Mouse (Mus musculus) neural tube, embryonic 14.5 days (tissue): ENCODE results near the gene Tmem116. TPM values are rescaled to one million over a fixed set of nuclear protein-coding genes. Genes with fewer than 3 reads are reported as not detected.
"Not testable (repeated sequence)": the region's sequence is repeated elsewhere in the genome, so short reads cannot be mapped to it uniquely, and the experiment has no call there.

Experiments used
- ATAC-seq: fragments of 200-750 bp; cut with Nextera tagmentation; 2 replicates; pipeline ENCODE4 v1.8.0; 2017; ENCODE audit warnings: low read depth, mild to moderate bottlenecking, moderate TSS enrichment, moderate library complexity
- H3K27ac ChIP-seq: fragments of 300-500 bp; sonication (generic); 2 replicates; pipeline ENCODE4 v1.5.1; 2014; ENCODE audit warnings: low read depth, mild to moderate bottlenecking, control low read depth, low read length, moderate library complexity, mixed read lengths
- H3K27me3 ChIP-seq: fragments of 300-500 bp; sonication (generic); 2 replicates; pipeline ENCODE4 v1.6.1; 2014; ENCODE audit warnings: low read length; ENCODE audit not compliant: control insufficient read depth, insufficient read depth
- H3K36me3 ChIP-seq: fragments of 300-500 bp; sonication (generic); 2 replicates; pipeline ENCODE4 v1.6.1; 2014; ENCODE audit warnings: low read length, mixed read lengths; ENCODE audit not compliant: control insufficient read depth, insufficient read depth
- H3K4me1 ChIP-seq: fragments of 300-500 bp; sonication (generic); 2 replicates; pipeline ENCODE4 v1.6.1; 2014; ENCODE audit warnings: low read length; ENCODE audit not compliant: control insufficient read depth, insufficient read depth
- H3K4me2 ChIP-seq: fragments of 300-500 bp; sonication (generic); 2 replicates; pipeline ENCODE4 v1.6.1; 2014; ENCODE audit warnings: mild to moderate bottlenecking, low read depth, low read length, control low read depth
- H3K4me3 ChIP-seq: fragments of 300-500 bp; sonication (generic); 2 replicates; pipeline ENCODE4 v1.5.1; 2014; ENCODE audit warnings: low read depth, low read length, control low read depth, mixed read lengths
- H3K9ac ChIP-seq: fragments of 300-500 bp; sonication (generic); replicated peaks from 2 replicates; pipeline ENCODE4 v1.6.1; 2014; ENCODE audit warnings: low read depth, mild to moderate bottlenecking, control low read depth, low read length, mixed read lengths
- H3K9me3 ChIP-seq: fragments of 300-500 bp; sonication (generic); 2 replicates; pipeline ENCODE4 v1.6.1; 2016; ENCODE audit warnings: low read length; ENCODE audit not compliant: control insufficient read depth
- WGBS: fragments of 180-500 bp; shearing (Covaris S2); extraction: QIAGEN DNeasy Blood & Tissue Kit; methylation state at CpG from one replicate; pipeline ENCODE4 v1.1.7; 2014; 5-methylcytosine and 5-hydroxymethylcytosine counted together
- polyA plus RNA-seq: library from polyadenylated mRNA; unstranded; fragments of >200 nt; fragmentation: Nextera tagmentation; extraction: Ambion mirVana; gene quantifications from 2 replicates; pipeline ENCODE4 v1.2.1, GENCODE M21; 2014

The Tmem116 gene
- polyA plus RNA-seq, 1 experiment from 2014 or later: 2.2 TPM

DNA sequence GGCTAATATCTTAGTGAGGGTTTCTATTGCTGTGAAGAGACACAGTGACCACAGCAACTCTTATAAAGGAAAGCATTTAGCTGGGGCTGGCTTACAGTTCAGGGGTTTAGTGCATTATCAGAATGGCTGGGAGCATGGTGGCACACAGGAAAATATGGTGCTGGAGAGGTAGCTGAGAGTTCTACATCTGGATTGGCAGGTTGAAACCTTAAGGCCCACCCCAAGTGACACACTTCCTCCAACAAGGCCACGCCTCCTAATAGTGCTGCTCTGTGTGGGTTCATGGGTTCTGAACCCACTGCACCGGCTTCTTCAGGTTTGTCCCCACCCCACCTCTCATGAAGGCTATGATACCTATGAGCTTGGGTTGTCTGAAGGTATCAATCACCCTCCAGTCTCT is 20.7 kb downstream of the Tmem116 start:
- Histone ChIP-seq H3K27me3 (no peaks in the 10 kb centered on the region), H3K9ac (no peak overlapping the region), H3K4me3 (no peak overlapping the region), H3K27ac (no peak overlapping the region), H3K4me1 (no peaks in the 10 kb centered on the region), H3K9me3 (no peaks in the 10 kb centered on the region), H3K4me2 (no peak overlapping the region), H3K36me3 (no peaks in the 10 kb centered on the region)
- WGBS: 92% methylated on average over 2 of the region's 2 CpGs
- ATAC-seq: no peak

DNA sequence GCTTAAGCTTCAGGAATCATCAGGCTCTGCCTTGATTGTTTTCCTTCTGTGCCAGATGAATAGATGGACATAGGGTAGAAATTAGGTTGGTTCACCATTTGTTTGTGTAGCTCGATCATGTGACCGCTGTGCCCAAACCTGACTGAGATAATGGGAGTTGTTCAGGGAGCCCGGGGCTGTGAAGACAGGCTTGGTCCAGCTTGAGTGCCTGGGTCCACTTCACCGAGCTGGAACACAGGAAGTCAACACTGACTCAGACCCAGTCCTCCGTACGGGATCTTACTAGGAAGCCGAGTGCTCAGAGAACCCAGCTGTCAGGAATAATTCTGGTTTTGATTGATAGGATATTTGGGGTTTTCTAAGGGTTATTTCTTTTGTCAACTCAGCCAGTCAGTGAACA is 22.9 kb downstream of the Tmem116 start:
- Histone ChIP-seq H3K4me3 (no peak overlapping the region), H3K27ac (no peak overlapping the region), H3K27me3 (no peaks in the 10 kb centered on the region), H3K4me1 (no peaks in the 10 kb centered on the region), H3K4me2 (no peak overlapping the region), H3K9me3 (no peaks in the 10 kb centered on the region), H3K9ac (no peak overlapping the region), H3K36me3 (no peaks in the 10 kb centered on the region)
- WGBS: 88% methylated on average over 7 of the region's 7 CpGs
- no peak for ATAC-seq

DNA sequence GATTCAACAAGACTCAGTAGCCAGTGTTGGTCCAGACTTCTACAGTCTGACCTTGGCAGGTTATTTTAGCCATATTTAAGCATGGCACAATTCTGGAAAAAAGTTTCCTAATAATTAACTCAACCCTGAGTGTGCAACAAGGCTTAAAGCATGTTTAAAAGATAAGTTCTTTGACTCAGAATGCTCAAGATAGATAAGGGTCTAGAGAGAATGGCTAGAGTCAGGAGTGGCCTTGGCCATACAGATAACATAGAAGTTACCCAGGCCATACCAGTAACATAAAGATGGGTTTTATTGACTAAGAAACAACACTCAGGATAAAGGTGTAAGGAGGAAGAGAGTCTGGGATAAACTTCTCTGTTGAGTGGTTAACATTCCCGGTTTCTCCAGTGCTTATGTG is 24.3 kb downstream of the Tmem116 start:
- no peak for ATAC-seq
- no peak overlapping the region for H3K4me2 ChIP-seq
- H3K36me3 ChIP-seq: no peaks in the 10 kb centered on the region

DNA sequence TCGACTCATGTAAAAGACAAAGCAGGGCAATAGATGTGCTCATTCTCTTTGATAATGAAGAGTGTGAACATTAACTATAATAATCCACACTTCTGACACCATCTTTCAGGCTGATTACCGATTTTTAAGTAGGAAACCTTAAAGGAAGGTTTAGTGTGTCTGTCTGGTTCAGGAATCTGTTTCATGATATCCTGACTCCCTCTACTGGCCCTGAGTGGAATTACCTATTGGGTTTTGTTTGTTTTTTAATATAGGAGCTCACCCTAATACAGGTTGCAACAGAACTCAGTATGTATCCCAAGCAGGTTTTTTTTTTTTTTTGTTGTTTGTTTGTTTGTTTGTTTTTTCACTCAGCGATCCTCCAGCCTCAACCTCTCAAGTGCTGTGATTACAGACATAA is 26.0 kb downstream of the Tmem116 start:
- Histone ChIP-seq H3K9ac (no peak overlapping the region), H3K4me2 (no peak overlapping the region), H3K27ac (no peak overlapping the region), H3K4me3 (no peak overlapping the region), H3K4me1 (no peaks in the 10 kb centered on the region), H3K9me3 (no peaks in the 10 kb centered on the region), H3K27me3 (no peaks in the 10 kb centered on the region), H3K36me3 (no peaks in the 10 kb centered on the region)
- no peak for ATAC-seq
- WGBS: 43% methylated on average over 3 of the region's 3 CpGs

More for the DNA sequence above, 24.3 kb downstream of the Tmem116 start:
- Histone ChIP-seq H3K9me3 (no peaks in the 10 kb centered on the region), H3K27me3 (no peaks in the 10 kb centered on the region), H3K4me1 (no peaks in the 10 kb centered on the region), H3K27ac (no peak overlapping the region), H3K4me3 (no peak overlapping the region), H3K9ac (no peak overlapping the region)
- WGBS: 74% methylated on average over 1 of the region's 1 CpGs

DNA sequence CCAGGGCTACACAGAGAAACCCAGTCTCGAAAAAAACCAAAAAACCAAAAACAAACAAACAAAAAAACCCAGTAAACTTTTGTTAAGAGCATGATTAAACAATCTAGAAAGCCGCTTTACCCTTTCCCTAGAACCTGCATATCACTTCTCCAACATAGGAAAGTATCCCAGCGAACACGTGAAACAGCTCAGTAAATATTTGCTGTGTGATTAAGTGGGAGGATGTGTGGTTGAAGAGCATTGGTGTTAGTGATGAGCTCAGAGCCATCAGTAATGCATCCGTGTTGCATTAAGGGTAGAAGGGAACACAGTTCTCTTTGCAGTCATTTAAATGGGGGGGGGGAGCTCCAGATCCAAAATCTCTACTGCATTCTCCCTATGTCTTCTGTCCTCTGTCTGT is 33.1 kb downstream of the Tmem116 start:
- Histone ChIP-seq H3K36me3 (no peaks in the 10 kb centered on the region), H3K4me2 (no peak overlapping the region), H3K9me3 (no peaks in the 10 kb centered on the region), H3K27me3 (no peaks in the 10 kb centered on the region), H3K4me3 (no peak overlapping the region), H3K4me1 (no peaks in the 10 kb centered on the region), H3K9ac (no peak overlapping the region), H3K27ac (no peak overlapping the region)
- WGBS: 83% methylated on average over 5 of the region's 5 CpGs
- no peak for ATAC-seq

DNA sequence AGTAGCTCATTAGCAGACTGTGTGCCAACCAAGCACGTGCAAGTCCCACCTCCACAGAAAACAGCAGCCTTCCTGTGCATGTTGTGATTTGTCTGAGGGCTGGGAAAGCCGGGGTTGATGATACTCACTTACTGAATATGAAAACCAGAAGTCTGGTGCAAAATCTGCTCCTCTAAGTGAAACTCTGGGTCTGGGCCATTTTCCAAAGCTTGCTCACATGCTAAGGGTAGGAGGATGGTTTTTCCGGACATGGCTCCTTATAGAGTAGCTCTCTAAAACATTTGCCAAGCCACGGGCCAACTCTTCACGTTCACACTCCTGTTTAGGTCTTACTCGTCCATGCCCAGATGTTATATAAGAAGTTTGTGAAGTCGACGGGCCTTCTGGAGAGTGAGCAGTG is 41.6 kb downstream of the Tmem116 start:
- Histone ChIP-seq H3K4me2 (no peak overlapping the region), H3K9me3 (no peaks in the 10 kb centered on the region), H3K4me3 (no peak overlapping the region), H3K27me3 (no peaks in the 10 kb centered on the region), H3K9ac (no peak overlapping the region), H3K27ac (no peak overlapping the region), H3K36me3 (no peaks in the 10 kb centered on the region), H3K4me1 (no peaks in the 10 kb centered on the region)
- 79% methylated on average over 8 of the region's 8 CpGs for WGBS
- ATAC-seq: no peak

DNA sequence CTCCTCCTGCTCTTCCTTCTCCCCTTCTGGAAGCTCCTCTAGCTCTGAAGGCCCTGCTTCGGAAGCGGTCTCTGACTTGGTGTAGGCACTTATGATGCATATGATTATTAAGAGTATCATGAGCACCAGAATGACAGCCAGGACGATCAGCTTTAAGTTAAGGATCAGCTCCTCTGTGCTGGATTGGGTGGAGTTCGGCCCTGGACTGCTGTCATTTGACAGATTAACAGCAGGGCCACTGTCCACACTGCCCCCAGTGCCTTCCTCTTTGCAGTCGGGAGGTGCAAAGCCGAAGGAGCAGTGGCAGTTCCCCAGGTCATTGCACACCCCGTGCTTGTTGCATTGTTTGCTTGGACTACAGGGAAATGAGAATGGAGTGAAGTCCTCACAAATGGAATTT is 49.0 kb downstream of the Tmem116 start:
- ATAC-seq: no peak
- no peaks in the 10 kb centered on the region for H3K4me1 ChIP-seq
- H3K27me3 ChIP-seq: no peaks in the 10 kb centered on the region
- WGBS: 77% methylated on average over 7 of the region's 7 CpGs
- no peak overlapping the region for H3K4me2 ChIP-seq
- no peak overlapping the region for H3K4me3 ChIP-seq
- H3K27ac ChIP-seq: no peak overlapping the region
- H3K36me3 ChIP-seq: no peaks in the 10 kb centered on the region
- H3K9me3 ChIP-seq: no peaks in the 10 kb centered on the region
- no peak overlapping the region for H3K9ac ChIP-seq

DNA sequence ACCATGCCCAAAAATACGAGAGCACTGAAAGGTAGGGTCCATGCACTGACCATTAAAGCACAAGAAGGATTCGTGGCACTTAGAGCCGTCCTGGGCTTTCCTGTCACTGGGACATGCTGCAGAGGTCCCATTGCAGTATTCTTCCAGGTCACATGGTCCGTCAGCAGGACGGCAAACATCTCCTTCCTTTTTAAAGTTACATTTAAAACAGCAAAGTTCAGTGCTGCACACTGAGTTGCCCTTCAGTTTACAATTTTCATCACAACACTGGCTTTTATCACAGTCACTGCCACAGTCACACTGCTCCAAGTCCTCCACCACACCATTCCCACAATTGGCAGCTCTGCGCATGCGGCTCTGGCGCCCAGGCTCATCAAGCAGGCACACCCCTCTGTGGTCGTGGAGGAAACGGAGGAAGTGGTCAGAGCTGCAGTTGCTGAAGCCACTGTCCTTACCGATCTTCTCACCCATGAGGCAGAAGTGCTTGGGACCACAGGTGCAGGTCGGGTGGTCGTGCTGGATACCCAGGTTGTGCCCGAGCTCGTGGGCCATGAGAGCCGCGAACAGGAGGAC is 49.8 kb downstream of the Tmem116 start:
- H3K9me3 ChIP-seq, ATAC-seq, H3K4me3 ChIP-seq, H3K4me2 ChIP-seq, H3K9ac ChIP-seq, H3K27ac ChIP-seq, H3K27me3 ChIP-seq, H3K36me3 ChIP-seq, H3K4me1 ChIP-seq: not testable (repeated sequence)
- 83% methylated on average over 10 of the region's 17 CpGs for WGBS

DNA sequence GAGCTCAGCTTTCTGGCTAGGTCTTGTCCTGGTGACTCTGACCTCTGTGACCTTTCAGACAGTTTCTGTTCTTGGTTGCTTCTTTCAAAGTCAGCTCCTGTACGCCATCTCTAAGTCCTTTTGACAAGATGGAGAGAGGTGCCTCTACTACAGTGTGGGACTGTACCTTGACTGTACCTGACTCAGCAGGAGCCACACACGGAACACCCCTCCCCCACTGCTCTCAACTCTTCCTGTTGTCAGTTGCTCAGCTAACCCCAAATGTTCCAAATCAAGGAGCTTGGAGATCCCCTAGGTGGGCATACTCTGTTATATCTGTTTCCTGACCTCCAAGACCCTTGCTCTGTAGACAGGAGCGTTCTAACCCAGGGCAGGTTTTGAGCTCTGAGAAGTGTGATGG is 51.5 kb downstream of the Tmem116 start, which contains the start of gene Adam1b:
Gene Adam1b, minus strand, starts transcription at position 205 of the 400 bp plus-strand sequence.
- WGBS: 88% methylated on average over 3 of the region's 3 CpGs
- Histone ChIP-seq H3K4me1 (no peaks in the 10 kb centered on the region), H3K36me3 (no peaks in the 10 kb centered on the region), H3K9me3 (no peaks in the 10 kb centered on the region), H3K27me3 (no peaks in the 10 kb centered on the region), H3K9ac (no peak within 1 kb of the TSS), H3K4me2 (no peak within 1 kb of the TSS), H3K27ac (no peak within 1 kb of the TSS), H3K4me3 (no peak within 1 kb of the TSS)
- ATAC-seq: no peak
